Mouse (Mus musculus) embryonic facial prominence, embryonic 12.5 days (tissue): ENCODE data around the gene Foxn3. TPM values are rescaled to one million over a fixed set of nuclear protein-coding genes. Genes with fewer than 3 reads are reported as not detected.
A peak's percentile ranks its signal among the peaks of the same experiment; 100 is the strongest.

Experiments
- ATAC-seq: fragments of 200-750 bp; cut with Nextera tagmentation; 2 replicates; pipeline ENCODE4 v1.8.0; 2017; ENCODE audit not compliant: insufficient number of reproducible peaks, insufficient read depth, low FRiP score, low TSS enrichment
- H3K27ac ChIP-seq: fragments of 300-500 bp; sonication (generic); 2 replicates; pipeline ENCODE4 v1.5.1; 2016; ENCODE audit warnings: mild to moderate bottlenecking
- H3K27me3 ChIP-seq: fragments of 300-500 bp; sonication (generic); 2 replicates; pipeline ENCODE4 v1.6.1; 2016; ENCODE audit warnings: mild to moderate bottlenecking, moderate library complexity
- H3K36me3 ChIP-seq: fragments of 300-500 bp; sonication (generic); 2 replicates; pipeline ENCODE4 v1.6.1; 2016; ENCODE audit warnings: mild to moderate bottlenecking
- H3K4me1 ChIP-seq: fragments of 300-500 bp; sonication (generic); 2 replicates; pipeline ENCODE4 v1.6.1; 2016
- H3K4me2 ChIP-seq: fragments of 300-500 bp; sonication (generic); replicated peaks from 2 replicates; pipeline ENCODE4 v1.6.1; 2016; ENCODE audit warnings: mild to moderate bottlenecking, moderate library complexity
- H3K4me3 ChIP-seq: fragments of 300-500 bp; sonication (generic); 2 replicates; pipeline ENCODE4 v1.5.1; 2016; ENCODE audit warnings: mild to moderate bottlenecking
- H3K9ac ChIP-seq: fragments of 300-500 bp; sonication (generic); 2 replicates; pipeline ENCODE4 v1.6.1; 2016; ENCODE audit warnings: mild to moderate bottlenecking, moderate library complexity
- H3K9me3 ChIP-seq: fragments of 300-500 bp; sonication (generic); 2 replicates; pipeline ENCODE4 v1.6.1; 2016; ENCODE audit warnings: mild to moderate bottlenecking, moderate library complexity
- WGBS: fragments of 180-500 bp; shearing (Covaris S2); methylation state at CpG from one replicate; pipeline ENCODE4 v1.1.7; 2016; 5-methylcytosine and 5-hydroxymethylcytosine counted together
- polyA plus RNA-seq: library from polyadenylated mRNA; unstranded; fragments of >200 nt; fragmentation: Nextera tagmentation; extraction: Ambion mirVana; gene quantifications from 2 replicates; pipeline ENCODE4 v1.2.1, GENCODE M21; 2016

The Foxn3 gene
- polyA plus RNA-seq, 1 experiment from 2014 or later: 101 TPM

GRCm38 (mm10) chr12:99587338-99587737 is 24.0 kb upstream of the Foxn3 start:
- no peak for ATAC-seq
- Histone ChIP-seq H3K4me3 (no peak overlapping the region), H3K9ac (no peak overlapping the region), H3K4me2 (no peak overlapping the region), H3K27ac (no peak overlapping the region), H3K36me3 (no peaks in the 10 kb centered on the region), H3K4me1 (no peaks in the 10 kb centered on the region), H3K27me3 (no peaks in the 10 kb centered on the region), H3K9me3 (no peaks in the 10 kb centered on the region)
- 94% methylated on average over 3 of the region's 3 CpGs for WGBS

- Histone ChIP-seq H3K27me3 (no peaks in the 10 kb centered on the region), H3K4me2 (no peak overlapping the region), H3K27ac (no peak overlapping the region), H3K4me3 (no peak overlapping the region), H3K36me3 (no peaks in the 10 kb centered on the region), H3K4me1 (no peaks in the 10 kb centered on the region), H3K9ac (no peak overlapping the region), H3K9me3 (no peaks in the 10 kb centered on the region)
- 51% methylated on average over 4 of the region's 4 CpGs for WGBS
- no peak for ATAC-seq
Observed at GRCm38 (mm10) chr12:99579989-99580388, 16.6 kb upstream of the Foxn3 start.

GRCm38 (mm10) chr12:99576682-99577081 is 13.3 kb upstream of the Foxn3 start:
- Histone ChIP-seq H3K27ac (no peak overlapping the region), H3K9ac (no peak overlapping the region), H3K27me3 (no peaks in the 10 kb centered on the region), H3K4me3 (no peak overlapping the region), H3K4me1 (peaks cover 9% of the 10 kb centered on the region; the same call in 1 of the 2 replicates), H3K36me3 (no peaks in the 10 kb centered on the region), H3K9me3 (no peaks in the 10 kb centered on the region), H3K4me2 (no peak overlapping the region)
- WGBS: 69% methylated on average over 6 of the region's 6 CpGs
- ATAC-seq: no peak

- Histone ChIP-seq H3K4me3 (no peak overlapping the region), H3K9ac (no peak overlapping the region), H3K27me3 (no peaks in the 10 kb centered on the region), H3K36me3 (no peaks in the 10 kb centered on the region), H3K9me3 (no peaks in the 10 kb centered on the region), H3K4me2 (no peak overlapping the region), H3K27ac (no peak overlapping the region), H3K4me1 (peaks cover 13% of the 10 kb centered on the region; the same call in 1 of the 2 replicates)
- WGBS: 52% methylated on average over 13 of the region's 13 CpGs
- no peak for ATAC-seq
Observed at GRCm38 (mm10) chr12:99574299-99574698, 10.9 kb upstream of the Foxn3 start.

- Histone ChIP-seq H3K4me1 (peaks cover 13% of the 10 kb centered on the region; the same call in 1 of the 2 replicates), H3K27me3 (no peaks in the 10 kb centered on the region), H3K9ac (no peak overlapping the region), H3K4me3 (no peak overlapping the region), H3K4me2 (no peak overlapping the region), H3K9me3 (no peaks in the 10 kb centered on the region), H3K27ac (no peak overlapping the region), H3K36me3 (no peaks in the 10 kb centered on the region)
- no peak for ATAC-seq
- WGBS: 91% methylated on average over 6 of the region's 6 CpGs
Observed at GRCm38 (mm10) chr12:99573036-99573435, 9.7 kb upstream of the Foxn3 start.

- Histone ChIP-seq H3K4me3 (no peak overlapping the region), H3K9me3 (no peaks in the 10 kb centered on the region), H3K4me1 (peaks cover 13% of the 10 kb centered on the region; the same call in 1 of the 2 replicates), H3K9ac (no peak overlapping the region), H3K36me3 (no peaks in the 10 kb centered on the region), H3K4me2 (no peak overlapping the region), H3K27me3 (no peaks in the 10 kb centered on the region), H3K27ac (no peak overlapping the region)
- WGBS: 86% methylated on average over 8 of the region's 8 CpGs
- no peak for ATAC-seq
Observed at GRCm38 (mm10) chr12:99571999-99572398, 8.6 kb upstream of the Foxn3 start.

GRCm38 (mm10) chr12:99570197-99570956 is 7.0 kb upstream of the Foxn3 start:
- peaks cover 13% of the 10 kb centered on the region; the same call in 1 of the 2 replicates for H3K4me1 ChIP-seq
- no peak overlapping the region for H3K4me3 ChIP-seq
- ATAC-seq: peak; percentile 72; the same call in 1 of the 2 replicates
- WGBS: 72% methylated on average over 25 of the region's 25 CpGs
- H3K4me2 ChIP-seq: no peak overlapping the region
- H3K27ac ChIP-seq: no peak overlapping the region
- no peaks in the 10 kb centered on the region for H3K36me3 ChIP-seq
- H3K9ac ChIP-seq: no peak overlapping the region
- H3K27me3 ChIP-seq: no peaks in the 10 kb centered on the region
- no peaks in the 10 kb centered on the region for H3K9me3 ChIP-seq

GRCm38 (mm10) chr12:99565606-99566005 is 2.2 kb upstream of the Foxn3 start:
- H3K9ac ChIP-seq: no peak overlapping the region
- no peak overlapping the region for H3K4me2 ChIP-seq
- no peak overlapping the region for H3K27ac ChIP-seq
- no peaks in the 10 kb centered on the region for H3K36me3 ChIP-seq
- no peaks in the 10 kb centered on the region for H3K27me3 ChIP-seq
- no peak for ATAC-seq
- no peaks in the 10 kb centered on the region for H3K9me3 ChIP-seq
- no peak overlapping the region for H3K4me3 ChIP-seq
- H3K4me1 ChIP-seq: peaks cover 20% of the 10 kb centered on the region
- 53% methylated on average over 2 of the region's 2 CpGs for WGBS

- 20% methylated on average over 9 of the region's 9 CpGs for WGBS
- Histone ChIP-seq H3K27me3 (no peaks in the 10 kb centered on the region), H3K9me3 (no peaks in the 10 kb centered on the region), H3K9ac (no peak overlapping the region; the same call in 1 of the 2 replicates), H3K4me2 (peak overlapping the region; percentile 72), H3K4me1 (peaks cover 19% of the 10 kb centered on the region), H3K4me3 (0 out of 2 replicates have a peak overlapping the region, but pooled peaks have one; percentile 82), H3K27ac (no peak overlapping the region), H3K36me3 (no peaks in the 10 kb centered on the region)
- no peak for ATAC-seq
Observed at GRCm38 (mm10) chr12:99564301-99564910, 1.0 kb upstream of the Foxn3 start.

- no peak overlapping the region for H3K27ac ChIP-seq
- WGBS: under 1% methylated on average over 10 of the region's 10 CpGs
- H3K9me3 ChIP-seq: no peaks in the 10 kb centered on the region
- H3K27me3 ChIP-seq: no peaks in the 10 kb centered on the region
- H3K4me2 ChIP-seq: peak overlapping the region; percentile 72
- peak overlapping the region; percentile 83 for H3K9ac ChIP-seq
- ATAC-seq: no peak
- peak overlapping the region; percentile 82 for H3K4me3 ChIP-seq
- peaks cover 24% of the 10 kb centered on the region for H3K4me1 ChIP-seq
- no peaks in the 10 kb centered on the region for H3K36me3 ChIP-seq
Observed at GRCm38 (mm10) chr12:99562867-99563189, 554 bp downstream of the Foxn3 start.

- no peaks in the 10 kb centered on the region for H3K27me3 ChIP-seq
- H3K4me1 ChIP-seq: peaks cover 24% of the 10 kb centered on the region
- peak overlapping the region; percentile 57 for H3K9ac ChIP-seq
- H3K4me3 ChIP-seq: peak overlapping the region; percentile 82
- WGBS: under 1% methylated on average over 24 of the region's 24 CpGs
- ATAC-seq: no peak
- H3K9me3 ChIP-seq: no peaks in the 10 kb centered on the region
- H3K4me2 ChIP-seq: peak overlapping the region; percentile 72
- H3K27ac ChIP-seq: peak overlapping the region; percentile 79
- no peaks in the 10 kb centered on the region for H3K36me3 ChIP-seq
Observed at GRCm38 (mm10) chr12:99562073-99562866, 1.1 kb downstream of the Foxn3 start.
